Mouse (Mus musculus) CH12F3 (cell line): Measurements from ENCODE around the gene Gls2.
"Not testable (repeated sequence)": the region's sequence is repeated elsewhere in the genome, so short reads cannot be mapped to it uniquely, and the experiment has no call there.

ENCODE experiments used
- in situ Hi-C: fragments of 300-500 bp; cut with MboI; formaldehyde crosslinking; loops from 2 replicates; pipeline ENCODE4 v1.14.3; 2020; ENCODE audit warnings: low sequenced_read_pairs

Gls2 gene

DNA sequence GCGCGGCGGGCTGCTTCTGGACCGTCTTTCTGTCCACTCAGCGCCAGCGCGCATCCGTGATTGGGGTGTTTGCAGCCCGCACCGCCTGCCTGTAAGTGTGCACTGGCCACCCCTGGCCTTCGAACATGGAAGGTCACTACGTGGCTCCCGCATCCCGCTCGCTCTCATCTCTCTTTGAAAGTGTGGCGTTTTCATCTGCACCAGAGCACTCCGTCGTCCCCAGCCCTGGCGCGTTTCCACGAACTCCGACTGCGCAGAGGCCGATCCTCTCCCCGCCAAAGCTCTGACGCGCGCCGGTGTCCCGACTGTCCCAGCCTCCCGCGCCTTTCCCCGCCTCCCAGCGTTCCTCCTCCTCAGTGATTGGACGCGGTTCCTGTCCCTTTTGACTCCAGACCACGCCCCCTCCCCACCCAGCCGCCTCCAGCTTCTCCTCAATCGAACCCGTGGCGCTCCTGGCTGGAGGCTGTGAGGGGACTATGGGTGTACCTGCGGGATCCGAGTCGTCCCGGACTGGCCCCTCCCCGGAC is at the start of gene Gls2:
Gene Gls2, plus strand, starts transcription at position 434 of the 527 bp plus-strand sequence.
- in situ Hi-C loops = loop anchor here (25.0 kb wide), 1 partner anchor 257 kb away; no protein-coding TSS in a partner anchor

DNA sequence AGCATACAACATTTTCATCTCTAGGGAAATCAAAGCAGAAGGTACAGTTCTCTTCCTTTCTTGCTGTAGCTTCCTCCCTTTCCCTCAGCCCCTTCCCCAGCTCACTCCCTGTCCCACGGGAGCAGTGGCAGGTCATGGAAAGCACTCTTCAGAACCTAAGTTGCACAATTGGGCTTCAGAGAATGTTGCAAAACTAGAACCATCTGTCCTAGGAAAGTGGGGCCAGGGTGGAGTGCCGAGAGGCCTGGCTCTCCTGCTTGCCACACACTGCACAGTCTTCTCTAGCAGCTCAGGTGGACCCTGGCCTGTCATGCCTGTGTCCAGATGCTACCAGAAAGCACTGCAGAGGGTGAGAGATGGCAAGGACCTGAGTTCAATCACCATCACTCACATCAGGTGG is 49.3 kb upstream of the Gls2 start:
- in situ Hi-C loops = no loop called here

DNA sequence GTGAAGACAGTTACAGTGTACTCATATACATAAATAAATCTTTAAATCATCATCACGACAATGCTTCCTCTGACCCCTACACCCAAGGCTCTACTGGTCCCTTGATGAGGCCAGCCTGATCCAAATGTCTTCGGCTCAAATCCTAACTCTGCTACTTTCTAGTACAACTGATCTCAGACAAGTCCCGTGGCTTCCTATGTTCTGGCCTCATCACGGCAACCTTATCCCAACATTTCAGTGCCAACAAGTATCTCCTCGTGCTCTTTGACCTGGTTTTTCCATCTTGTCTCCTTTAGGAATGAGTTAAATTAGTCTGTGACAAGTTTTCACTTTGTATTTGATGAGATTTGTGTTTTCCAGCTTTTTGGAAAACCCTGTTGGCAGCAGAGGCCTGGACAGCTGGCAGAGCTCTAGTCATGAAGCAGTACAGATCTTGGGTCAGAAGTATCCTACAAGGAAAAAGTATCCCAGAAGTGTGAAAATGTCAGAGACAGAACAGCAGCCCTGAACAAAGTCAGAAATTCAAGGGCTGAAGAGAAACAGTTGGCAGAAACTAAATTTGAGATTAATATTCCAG is 45.4 kb upstream of the Gls2 start:
- in situ Hi-C loops = no loop called here

DNA sequence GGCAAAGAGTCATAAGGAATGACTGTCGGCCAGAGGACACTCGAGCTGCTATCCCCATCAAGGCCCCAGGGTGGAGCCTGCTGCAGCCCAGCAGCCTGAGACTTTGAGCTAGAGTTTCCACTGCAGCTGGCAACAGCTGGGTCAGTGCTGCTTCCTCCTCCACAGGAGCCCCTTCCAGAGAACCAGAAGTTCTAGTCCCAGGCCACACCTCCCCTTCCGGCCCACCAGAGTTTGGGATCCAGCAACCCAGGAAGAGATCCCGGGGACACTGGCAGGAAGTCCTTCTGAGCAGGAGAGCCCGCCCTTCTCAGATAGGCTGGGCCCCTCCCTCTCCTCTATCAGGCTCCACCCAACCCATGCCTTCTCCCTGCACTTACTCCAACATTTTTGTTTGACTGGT is 44.7 kb upstream of the Gls2 start:
- in situ Hi-C loops = no loop called here

DNA sequence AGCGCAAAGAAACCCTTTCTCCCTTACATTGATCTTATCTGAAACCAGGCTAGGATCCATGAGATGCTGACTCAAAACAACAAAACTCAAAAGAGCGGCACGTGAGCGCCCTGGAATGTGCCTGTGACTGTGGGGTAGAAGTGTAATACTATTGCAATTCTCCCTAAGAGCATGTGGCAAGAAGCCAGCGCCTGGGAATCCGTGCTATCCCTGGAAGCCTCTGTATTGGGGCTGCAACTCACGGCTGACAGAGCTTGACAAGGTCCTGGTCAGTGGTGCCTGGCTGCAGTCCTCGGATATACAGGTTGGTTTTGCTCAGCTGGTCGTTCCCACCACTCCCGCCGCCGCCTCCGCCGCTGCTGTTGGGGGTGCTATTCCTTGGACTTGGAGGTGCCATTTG is 43.3 kb upstream of the Gls2 start:
- in situ Hi-C loops = no loop called here

DNA sequence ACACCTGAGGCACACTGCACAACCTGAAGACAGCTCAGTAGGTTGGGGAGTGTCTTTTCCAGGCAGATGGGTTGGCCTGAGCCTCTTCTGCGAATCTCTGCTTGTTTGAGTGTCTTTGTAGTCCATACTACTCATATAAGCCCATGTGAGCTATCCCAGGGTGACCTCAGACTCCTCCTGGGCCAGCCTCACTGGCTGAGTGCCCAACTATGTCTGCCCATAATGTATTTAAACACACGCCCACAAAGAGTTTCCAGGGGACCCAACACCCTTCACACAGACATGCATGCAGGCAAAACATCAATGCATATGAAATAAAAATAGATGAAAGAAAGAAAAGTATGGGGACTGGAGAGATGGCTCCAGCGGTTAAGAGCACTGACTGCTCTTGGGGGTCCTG is 40.3 kb upstream of the Gls2 start:
- in situ Hi-C loops = no loop called here

DNA sequence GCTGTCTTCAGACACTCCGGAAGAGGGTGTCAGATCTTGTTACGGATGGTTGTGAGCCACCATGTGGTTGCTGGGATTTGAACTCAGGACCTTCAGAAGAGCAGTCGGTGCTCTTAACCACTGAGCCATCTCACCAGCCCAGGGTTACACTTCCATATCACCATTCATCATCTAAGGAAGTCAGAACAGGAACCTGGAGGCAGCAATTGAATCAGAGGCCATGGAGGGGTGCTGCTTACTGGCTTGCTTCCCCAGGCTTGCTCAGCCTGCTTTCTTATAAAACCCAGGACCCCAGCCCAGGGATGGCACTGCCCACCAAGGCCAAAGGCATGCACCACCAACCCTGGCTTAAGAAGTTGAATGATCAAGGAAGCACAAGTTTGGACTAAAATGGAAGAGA is 28.5 kb upstream of the Gls2 start:
- in situ Hi-C loops = not testable (repeated sequence)

DNA sequence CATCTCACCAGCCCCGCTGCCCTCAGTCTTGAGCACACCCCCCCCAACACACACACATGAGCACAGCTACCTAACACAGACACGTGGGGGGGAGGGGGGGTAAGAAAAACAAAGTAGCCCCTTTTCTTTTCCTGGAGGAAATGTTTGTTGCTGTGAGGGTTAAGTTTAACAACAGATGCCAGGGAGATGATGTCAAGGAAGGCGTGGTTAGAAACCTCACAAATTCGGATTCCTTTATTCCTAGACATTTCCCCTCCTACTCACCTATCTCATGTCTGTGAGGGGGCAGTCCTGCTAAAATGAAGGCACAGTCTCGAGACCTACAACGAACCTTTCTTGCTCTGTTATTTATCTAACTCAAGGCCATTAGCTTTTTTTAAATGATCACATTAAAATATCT is 27.2 kb upstream of the Gls2 start:
- in situ Hi-C loops = no loop called here

DNA sequence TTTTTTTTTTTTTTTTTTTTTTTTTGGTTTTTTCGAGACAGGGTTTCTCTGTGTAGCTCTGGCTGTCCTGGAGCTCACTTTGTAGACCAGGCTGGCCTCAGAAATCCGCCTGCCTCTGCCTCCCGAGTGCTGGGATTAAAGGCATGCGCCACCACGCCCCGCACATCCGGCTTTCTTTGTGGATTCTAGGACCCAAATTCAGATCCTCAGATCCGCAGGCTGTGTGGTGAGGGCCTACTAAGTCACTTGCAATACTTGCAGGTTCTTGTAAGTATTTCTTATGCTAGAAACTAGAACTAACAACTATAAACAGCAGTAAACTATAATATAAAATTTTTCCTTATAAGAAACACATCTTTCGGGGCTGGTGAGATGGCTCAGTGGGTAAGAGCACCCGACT is 22.9 kb upstream of the Gls2 start:
- in situ Hi-C loops = not testable (repeated sequence)

DNA sequence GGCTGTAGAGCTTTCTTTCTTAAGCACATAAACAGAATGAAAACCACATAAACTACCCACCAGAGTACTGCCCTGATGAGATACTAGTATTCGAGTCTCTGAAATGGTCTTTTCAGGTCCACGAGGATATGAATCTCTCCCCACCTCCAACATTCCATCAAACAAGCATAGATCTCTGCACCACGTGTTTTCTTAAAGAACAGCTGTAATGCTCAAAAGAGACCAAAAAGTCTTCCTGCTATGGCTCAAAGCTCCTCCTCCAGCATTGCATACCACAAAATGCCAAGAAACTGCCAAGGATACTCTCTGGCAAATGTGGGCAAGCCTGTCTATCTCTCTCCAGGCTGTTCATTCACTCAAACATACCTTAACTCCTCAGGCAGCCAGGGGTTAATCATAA is 19.0 kb upstream of the Gls2 start:
- in situ Hi-C loops = loop anchor here (5.0 to 25.0 kb wide), 2 partner anchors 78 to 238 kb away; no protein-coding TSS in a partner anchor

DNA sequence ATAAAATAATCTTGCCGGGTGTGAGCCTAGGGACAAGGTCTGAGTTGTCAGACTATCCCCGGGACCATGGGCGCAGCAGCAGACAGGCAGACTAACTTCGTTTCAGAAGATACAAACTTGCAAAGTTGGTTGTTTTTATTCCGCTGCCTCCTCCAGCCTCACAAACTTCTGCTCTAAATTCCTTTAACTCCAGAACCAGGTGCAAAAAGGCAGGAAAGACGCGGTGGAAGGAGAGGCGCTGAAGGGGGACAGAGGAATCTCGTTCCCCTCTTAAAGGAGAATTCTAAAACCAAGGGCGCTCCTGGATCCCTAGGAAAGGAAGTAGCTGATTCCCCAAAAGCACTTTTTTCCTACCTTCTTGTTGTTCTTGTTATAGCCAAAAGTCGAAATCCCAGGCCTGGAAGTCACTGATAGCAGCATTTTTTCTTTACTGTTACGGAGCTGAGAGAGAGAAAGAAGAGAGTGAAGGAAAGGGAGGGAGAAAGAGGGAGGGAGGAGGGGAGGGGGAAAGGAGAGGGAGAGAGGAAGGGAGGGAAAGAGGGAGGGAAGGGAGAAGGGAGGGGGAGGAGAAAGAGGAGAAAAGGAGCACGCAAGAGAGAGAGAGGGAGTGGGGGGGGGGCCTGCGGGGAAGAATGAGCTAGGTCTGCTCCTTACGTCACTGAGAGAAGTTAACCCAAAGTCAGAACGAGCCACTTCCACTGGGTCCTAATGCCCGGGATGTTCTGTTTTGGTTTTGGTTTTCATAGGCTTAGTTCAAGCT is 18.1 kb upstream of the Gls2 start:
- in situ Hi-C loops = loop anchor here (5.0 to 25.0 kb wide), 2 partner anchors 79 to 239 kb away; no protein-coding TSS in a partner anchor

DNA sequence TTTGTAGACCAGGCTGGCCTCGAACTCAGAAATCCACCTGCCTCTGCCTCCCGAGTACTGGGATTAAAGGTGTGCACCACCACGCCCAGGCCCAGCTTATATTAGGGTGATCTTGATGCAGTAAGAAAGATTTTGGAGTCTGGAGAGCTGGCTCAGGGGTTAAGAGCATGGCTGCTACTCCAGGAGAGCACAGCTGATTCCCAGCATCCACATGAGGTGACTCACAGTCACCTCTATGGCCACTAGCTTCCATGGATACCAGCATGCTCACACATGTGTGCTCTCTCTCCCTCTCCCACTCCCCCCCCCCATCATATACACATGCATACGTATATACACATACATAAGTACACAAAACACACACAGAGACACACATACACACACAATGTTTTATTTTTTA is 16.9 kb upstream of the Gls2 start:
- in situ Hi-C loops = loop anchor here (5.0 to 25.0 kb wide), 2 partner anchors 80 to 240 kb away; no protein-coding TSS in a partner anchor

DNA sequence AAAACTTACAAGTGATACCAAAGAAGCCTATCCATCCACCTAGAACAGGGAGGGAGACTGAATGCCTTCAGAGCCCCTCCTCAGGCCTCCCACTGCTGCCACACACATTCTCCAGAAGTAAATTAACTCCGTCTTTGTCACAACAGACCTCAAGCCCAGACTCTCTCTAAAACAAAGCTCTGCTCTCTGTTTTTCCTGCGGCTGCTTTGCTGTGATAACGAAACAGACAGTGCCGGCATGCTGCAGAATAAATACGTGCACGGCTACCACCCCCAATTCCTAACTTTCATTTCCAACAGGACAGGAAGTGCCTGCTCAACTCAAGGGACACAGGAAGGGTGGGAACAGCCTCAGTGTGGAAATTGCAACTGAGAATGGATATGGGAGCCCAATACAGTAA is 14.3 kb upstream of the Gls2 start, which contains the start of gene Rbms2:
Gene Rbms2, minus strand, starts transcription at position 309 of the 400 bp plus-strand sequence.
- in situ Hi-C loops = loop anchor here (5.0 to 25.0 kb wide), 2 partner anchors 83 to 243 kb away; no protein-coding TSS in a partner anchor

DNA sequence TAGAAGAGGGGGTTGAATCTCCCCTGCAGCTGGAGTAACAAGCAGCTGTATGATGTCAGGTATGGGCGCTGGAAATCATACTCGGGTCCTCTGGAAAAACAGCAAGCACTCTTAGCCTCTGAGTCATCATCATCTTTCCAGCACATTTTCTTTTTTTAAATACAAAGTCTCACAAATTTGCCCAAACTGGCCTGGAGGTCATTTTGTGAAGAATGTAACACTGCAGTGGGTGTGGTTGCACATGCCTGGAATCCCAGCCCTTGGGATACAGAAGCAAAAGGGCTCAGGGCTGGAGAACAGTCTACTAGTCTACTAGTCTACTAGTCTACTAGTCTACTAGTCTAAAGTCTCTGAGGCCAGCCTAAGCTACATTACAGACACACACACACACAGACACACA is 10.0 kb upstream of the Gls2 start:
- in situ Hi-C loops = loop anchor here (25.0 kb wide), 1 partner anchor 247 kb away; no protein-coding TSS in a partner anchor

DNA sequence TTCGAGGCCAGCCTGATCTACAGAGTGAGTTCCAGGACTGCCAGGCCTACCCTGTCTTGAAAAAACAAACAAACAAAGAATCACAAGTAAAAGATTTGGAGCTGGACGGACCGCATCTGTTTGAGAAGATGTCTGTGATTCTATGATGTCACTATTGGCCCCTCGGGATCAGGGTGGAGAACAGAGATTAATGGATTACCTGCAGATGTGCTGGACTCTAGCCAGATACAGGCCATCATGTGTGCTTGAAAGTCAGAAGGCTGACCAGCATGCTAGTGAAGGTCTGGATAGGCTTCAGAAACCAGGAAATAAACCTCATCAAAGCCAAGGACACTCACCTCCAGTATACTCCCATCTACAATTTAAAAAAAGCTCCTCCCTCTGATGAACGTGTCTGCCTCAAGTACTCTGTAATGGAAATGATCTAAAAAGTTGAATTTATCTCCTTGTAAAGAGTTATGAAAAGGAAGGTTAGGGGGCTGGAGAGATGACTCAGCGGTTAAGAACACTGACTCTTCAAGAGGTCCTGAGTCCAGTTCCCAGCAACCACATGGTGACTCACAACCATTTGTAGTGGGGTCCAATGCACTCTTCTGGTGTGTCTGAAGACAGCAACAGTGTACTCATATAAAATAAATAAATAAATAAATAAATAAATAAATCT is 8.8 kb upstream of the Gls2 start:
- in situ Hi-C loops = loop anchor here (25.0 kb wide), 1 partner anchor 248 kb away; no protein-coding TSS in a partner anchor

DNA sequence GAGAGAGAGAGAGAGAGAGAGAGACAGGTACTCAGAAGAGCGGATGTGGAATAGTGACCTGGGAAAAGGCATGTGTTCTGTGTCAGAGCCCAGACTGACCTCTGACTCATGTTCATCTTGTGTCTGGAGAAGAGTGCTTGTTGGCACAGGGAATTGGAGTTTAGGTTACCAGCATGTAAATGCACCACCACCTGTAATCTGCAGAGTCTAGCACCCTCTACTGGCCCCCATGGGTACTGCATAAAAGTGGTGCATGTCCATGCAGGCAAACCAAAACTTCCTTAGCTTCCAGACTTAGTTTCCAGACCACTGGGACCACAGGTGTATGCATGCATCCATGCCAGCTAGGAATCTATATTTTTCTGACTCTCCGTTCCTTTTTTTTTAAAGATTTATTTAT is 8.3 kb upstream of the Gls2 start:
- in situ Hi-C loops = loop anchor here (25.0 kb wide), 1 partner anchor 249 kb away; no protein-coding TSS in a partner anchor

DNA sequence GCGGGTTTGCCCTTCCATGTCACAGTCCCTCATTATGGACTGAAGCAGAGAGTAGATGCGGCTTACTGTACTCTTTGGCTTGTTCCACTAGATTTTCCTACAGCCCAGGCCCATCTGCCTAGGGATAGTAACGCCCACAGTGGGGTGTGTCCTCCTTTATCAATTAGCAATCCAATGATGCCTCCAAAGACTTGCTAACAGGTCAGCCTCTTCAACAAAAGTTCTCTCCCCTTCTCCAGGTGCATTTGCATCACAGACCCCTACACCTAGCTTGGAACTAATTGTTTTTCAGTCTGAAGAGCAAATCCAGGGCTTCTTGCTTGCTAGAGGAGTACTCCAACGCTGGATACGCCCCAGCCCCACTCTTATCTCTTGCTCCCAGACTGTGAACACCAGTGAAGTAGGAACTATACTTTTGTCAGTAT is 7.1 kb upstream of the Gls2 start:
- in situ Hi-C loops = loop anchor here (25.0 kb wide), 1 partner anchor 250 kb away; no protein-coding TSS in a partner anchor

DNA sequence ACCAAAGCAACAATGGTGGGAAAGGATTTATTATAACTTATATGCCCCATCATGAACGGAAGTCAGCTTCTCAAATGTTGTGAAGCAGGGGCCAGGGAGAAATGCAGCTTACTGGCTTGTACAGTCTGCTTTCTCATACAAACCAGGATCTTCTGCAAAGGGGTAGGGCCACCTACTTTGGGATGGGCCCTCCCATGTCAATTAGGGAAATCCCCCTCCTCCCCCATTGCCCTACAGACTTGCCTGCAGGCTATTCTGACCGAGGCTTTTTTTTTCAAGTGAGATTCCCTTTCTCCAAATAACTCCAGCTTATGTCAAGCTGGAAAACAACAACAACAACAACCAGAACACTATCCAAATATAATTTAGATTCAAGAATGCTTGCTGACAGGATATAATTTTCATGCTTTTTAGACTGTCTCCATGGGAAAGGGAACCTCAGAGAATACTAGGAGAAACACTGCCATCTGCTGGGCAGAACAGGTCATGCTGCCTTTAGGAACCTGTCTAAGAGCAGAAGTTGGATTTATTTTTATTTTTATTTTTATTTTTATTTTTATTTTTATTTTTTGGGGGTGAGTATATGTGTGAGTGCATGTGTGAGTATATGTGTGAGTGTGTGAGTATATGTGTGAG is 5.9 kb upstream of the Gls2 start:
- in situ Hi-C loops = loop anchor here (25.0 kb wide), 1 partner anchor 251 kb away; no protein-coding TSS in a partner anchor

DNA sequence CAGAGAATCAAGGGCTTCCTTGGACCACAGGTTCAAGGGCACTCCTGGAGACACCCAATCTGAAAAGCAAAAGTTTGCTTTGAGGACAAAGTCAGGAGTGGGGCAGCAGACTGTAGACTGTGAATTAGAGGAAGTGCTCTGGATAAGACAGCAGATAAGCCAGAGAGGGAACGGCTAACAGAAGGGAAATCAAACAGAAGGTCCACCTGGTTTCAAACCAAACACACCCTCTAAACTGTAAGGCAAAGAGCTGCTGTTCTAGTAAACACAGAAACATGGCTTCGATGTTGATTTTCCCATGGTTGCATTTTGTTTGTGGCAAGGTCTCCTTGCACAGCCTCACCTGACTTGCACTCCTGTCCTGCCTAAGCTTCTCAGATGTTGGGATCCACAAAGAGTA is 2.8 kb upstream of the Gls2 start:
- in situ Hi-C loops = loop anchor here (25.0 kb wide), 1 partner anchor 254 kb away; no protein-coding TSS in a partner anchor

DNA sequence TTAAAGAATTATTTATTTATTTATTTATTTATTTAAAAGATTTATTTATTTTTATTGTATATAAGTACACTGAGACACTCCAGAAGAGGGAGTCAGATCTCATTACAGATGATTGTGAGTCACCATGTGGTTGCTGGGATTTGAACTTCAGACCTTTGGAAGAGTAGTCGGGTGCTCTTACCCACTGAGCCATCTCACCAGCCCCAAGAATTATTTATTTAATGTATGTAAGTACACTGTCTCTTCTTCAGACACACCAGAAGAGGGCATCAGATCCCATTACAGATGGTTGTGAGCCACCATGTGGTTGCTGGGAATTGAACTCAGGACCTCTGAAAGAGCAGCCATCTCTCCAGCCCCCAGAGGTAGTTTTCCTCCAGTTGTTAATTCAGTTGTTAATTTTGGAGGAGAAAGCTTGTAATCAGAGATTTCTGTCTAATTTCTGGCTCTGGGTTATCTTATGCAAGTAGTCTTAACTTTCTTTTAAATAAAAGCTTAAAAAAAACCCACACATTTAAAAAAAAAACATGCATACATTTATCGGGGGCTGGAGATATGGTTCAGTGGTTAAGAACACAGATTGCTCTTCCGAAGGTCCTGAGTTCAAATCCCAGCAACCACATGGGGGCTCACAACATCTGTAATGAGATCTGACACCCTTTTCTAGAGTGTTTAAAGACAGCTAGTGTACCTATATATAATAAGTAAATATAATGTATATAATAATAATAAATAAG is 2.1 kb upstream of the Gls2 start:
- in situ Hi-C loops = loop anchor here (25.0 kb wide), 1 partner anchor 255 kb away; no protein-coding TSS in a partner anchor
